Mouse (Mus musculus) heart, adult 11 months (tissue): ENCODE measurements at regions not wholly inside any gene's neighbourhood (a gene's known extent, or its start where the extent isn't known, plus 50 kb on each side); places are given as distances from the start of the nearest gene placed in this dataset.

Source experiments
- DNase-seq: peaks from one replicate; pipeline ENCODE4 v3.0.0; 2022

DNA sequence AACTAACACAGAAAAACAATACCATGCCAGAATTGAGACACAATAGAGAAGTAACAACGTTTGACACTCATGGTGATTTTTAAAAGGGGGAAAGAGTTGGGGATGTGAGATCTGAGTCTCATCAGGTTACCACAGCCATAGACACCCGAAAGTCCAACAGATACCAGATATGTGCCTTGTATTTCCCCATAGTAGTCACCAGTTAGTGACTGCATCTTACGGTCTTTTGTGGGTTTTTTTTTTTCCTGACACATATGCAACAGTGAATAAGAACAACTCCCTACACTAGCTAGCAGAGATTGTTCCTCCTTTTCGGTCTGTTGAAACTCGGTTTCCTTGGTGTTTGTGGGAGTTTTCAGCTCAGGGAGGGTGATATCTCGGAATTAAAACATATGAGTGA is 127.4 kb downstream of the Zbtb18 start:
- DNase-seq: no peak

DNA sequence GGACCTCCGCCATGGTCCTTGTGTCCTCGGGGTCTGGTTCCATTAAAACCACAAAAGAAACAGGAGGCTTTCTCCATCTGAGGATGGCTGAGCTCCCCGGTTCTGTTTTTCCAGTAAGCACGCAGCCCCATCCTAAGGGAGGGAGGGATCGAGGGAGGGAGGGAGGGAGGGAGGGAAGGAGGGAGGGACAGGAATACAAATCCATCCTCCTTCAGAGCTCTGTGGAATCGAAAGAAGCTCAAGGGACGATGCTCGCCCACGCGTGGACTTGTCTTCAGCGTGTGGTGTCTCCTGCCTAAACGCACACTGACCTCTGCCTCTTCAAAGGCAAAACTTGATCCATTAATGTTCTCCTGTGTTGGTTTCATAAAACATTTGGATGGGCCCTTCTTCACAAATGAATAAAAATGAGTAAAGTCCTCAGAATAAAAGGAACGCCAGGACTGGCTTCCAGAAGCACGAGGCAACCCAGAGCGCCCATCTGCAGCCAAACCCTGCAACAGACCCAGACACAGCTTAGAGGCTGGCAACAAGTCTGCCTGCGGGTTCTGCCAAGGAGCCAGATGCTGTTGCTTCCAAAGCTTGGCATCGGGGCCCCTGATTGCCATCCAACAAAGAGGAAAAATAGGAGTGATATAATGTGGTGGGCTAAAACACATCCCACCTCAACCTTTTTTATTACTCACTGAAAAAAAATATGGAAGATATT is 131.0 kb downstream of the Zbtb18 start:
- DNase-seq: peak; percentile 62

DNA sequence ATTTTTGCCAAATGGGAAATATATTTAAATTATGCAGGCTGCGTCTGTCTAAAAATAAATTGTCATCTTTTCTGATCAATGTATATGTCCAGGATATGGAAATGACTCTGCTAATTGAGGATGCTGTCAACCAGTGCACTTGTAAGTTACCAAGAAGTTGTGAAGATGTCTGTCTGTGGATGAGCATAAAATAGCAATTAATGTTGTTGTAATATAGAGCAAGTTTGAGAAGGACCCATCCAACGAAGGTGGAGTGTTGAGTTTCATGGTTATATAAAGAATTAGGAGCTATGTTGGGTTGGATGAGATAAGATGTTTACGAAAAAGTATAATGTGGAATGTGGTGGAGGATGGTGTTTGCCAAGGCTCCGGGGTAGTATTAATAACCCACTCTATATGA is 131.6 kb downstream of the Zbtb18 start:
- no peak for DNase-seq

DNA sequence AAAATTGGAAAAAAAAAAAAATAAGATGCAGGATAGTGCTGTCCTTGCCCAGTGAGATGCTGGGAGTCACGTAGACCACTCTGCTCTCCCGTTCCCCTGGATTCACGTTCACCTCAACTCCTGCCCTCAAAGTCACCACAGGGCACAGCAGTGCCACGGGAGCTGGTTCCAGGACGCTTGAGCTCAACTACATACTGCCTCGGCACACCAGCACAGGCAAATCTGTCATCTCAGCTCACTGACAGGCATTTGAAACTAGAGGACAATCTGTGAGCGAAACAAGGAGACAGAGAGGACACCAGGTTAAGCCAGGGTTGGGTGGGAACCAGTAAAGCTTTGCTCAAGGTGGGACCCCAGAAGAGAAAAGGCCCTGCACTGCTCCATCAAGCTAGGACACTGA is 132.2 kb downstream of the Zbtb18 start:
- DNase-seq: peak; percentile 63

DNA sequence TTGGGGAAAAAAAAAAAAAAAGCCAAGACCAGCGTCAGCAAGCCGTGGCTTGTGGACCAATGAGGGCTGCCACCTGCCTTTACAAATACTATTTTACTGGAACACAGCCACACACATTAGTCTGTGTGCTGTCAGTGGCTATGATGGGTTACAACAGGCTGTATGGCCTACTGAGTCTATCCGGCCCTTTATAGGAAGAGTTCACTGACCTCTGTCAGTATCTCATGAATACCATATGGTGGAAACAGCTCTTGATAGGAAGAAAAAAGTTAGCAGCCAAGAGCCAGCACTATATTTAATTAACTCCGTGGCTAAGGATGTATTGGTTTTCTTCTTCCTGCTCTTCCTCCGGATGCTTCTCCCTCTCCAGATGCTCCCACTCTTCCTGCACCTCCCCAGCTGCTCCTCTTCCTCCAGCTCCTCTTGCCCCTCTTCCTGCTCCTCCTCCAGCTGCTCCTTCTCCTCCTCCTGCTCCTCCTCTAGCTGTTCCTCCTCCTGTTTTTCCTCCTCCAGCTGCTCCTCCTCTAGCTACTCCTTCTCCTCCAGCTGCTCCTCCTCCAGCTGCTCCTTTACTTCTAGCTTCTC is 142.2 kb downstream of the Zbtb18 start:
- peak; percentile 40 for DNase-seq

DNA sequence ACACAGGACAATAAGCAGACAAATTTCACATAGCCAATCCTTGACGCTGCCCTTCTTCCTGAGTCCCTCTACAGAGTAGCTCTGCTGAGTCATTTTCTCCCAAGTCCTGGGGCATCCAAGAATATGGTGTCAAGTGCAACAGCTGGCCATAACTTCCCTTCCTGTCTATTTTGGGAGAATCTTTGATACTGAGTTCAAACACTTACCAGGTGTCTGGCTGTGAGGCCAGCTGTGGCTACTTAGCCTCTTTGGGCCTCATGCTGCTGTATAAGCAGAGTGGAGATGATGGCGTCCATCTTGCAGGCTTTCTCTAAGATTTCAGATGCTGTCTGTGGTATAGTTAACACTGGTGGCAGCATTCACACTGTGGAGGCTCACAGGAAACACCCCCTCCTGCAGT is 143.2 kb downstream of the Zbtb18 start:
- DNase-seq: no peak

DNA sequence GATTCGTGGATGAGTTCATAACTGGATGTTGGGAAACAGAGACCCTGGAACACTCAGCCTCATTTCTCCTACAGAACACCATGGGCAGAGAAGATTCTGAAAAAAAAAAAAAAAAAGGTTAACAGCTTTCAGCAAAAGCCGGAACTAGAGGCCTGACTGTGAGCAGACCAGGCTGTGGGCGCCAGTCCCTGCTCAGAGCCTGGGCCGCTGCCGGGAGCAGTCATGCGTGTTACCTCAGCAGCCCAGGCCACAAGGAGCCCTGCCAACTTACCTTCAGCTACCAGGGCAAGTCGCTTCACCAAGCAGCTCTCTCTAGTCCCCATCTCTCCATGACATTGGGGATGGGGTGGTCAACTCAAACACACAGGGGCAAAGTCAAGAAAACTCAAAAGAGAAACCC is 140.6 kb upstream of the 1700016C15Rik start:
- DNase-seq: peak; percentile 70

DNA sequence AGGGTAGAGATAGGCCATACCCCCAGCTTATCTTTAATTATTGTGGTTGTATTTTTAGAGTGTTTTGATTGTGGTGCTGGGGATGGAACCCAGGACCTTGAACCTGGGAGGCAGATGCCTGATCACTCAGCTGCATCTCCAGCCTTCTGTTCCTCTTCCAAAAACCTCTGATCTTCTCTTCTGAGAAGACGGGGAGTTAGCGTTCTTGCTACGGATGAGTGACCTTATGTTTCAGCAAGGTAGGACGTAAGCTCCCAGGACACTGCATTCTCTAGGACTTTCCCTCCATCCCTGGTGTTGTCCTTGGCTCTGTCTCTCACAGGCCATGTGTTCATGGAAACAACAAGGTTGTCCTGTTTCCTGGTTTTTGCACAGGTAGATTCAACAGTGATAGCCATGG is 140.0 kb upstream of the 1700016C15Rik start:
- DNase-seq: peak; percentile 19

DNA sequence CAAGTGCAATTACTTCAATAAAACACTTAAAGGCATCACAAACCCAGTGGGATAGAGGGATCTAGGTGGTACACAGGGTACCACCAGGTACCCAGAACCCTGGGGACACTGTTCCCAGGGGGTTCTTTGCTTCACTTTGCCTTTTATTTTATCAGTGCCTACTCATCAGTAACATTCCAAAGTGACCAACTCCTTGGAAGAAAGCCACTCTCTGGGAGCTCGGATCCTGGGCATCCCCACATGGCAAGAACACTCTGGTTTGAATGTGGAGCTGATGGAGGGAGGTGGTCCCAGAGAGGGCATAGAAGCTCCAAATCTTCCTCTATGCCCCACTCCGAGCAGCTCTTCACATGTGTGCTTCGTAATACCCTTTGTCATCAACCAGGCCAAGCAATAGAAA is 137.9 kb upstream of the 1700016C15Rik start:
- DNase-seq: peak; percentile 48

DNA sequence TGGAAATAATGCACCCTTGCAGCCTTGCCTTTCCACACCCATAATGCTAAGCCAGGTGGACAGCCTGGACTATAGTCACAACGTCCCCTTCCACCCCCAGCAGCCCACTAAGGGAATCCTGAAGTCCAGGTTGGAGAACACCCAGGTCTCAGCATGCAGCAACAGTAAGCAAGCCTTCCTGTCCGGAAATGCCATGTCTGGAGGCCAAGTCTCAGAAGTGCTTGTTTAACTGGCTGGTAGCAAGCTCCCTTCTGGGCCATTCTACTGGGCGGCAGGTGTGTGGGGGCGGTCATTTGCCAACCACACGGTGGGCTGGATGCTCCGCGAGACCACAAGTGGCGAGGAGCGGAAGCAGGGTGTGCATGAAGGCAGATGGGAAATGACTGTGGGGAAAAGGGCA is 137.3 kb upstream of the 1700016C15Rik start:
- peak; percentile 86 for DNase-seq

DNA sequence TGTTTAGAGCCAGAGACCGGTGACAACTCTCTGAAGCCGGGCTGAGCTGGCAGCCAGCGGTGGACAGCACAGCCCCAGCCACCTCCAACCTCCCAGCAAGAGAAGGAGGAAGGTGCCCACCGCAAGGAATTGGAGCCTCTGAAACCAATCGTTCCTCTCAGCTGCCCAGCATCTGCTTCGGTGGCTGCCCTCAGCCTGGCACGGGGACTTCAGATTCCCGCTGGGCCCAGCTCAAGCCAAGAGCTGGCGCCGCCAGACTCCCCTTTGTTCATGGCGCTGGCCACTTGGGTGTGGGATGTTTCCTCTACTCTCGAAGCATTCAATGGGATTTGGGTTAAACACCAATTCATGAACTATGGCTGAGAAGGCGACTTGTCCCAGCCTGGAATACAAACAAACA is 135.3 kb upstream of the 1700016C15Rik start:
- DNase-seq: peak; percentile 73

DNA sequence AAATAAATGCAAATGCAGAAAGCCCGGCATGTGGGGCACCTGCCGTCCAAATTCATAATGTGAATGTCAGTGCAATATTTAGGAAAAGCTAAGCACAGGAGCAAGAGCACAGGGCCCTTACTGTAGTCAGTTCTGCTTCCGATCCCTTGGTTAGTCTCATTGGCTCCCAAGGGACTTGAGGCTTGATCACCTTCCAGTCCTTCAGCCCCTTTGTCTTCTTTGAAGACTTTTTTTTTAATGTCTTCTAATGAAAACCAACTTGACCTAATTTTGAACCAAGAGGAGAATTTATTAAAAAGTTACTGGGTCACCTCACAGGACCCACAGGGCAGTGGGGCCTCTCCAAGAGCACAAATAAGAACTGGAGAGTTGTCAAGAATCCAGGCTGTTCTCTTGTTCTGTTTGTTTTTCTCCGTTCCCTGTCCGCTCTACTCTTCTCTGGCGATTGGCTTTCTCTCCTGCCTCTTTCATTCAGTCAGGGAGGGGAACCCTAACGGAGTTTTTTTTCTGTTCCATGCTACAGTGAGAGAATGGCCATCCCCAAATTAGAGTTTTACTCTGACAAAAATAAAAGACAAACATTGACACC is 134.2 kb upstream of the 1700016C15Rik start:
- DNase-seq: peak; percentile 85

DNA sequence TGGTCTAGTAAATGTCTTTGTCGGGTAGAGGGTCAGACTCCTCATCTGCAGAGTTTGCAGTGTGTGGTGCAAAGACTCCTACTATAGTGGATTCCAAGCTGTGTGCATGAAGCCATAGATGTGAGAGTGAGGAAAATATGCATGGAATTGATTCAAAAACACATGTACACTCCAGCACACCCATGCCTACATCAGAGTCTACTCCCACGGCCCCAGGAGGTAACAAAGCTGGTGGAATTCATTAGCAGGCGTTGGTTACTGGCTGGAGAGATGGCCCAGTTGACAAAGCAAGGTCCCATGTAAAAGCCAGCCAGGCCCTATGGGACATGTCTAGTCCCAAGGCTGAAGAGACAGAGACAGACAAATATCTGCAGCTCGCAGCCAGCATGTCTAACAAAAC is 132.6 kb upstream of the 1700016C15Rik start:
- peak; percentile 74 for DNase-seq

DNA sequence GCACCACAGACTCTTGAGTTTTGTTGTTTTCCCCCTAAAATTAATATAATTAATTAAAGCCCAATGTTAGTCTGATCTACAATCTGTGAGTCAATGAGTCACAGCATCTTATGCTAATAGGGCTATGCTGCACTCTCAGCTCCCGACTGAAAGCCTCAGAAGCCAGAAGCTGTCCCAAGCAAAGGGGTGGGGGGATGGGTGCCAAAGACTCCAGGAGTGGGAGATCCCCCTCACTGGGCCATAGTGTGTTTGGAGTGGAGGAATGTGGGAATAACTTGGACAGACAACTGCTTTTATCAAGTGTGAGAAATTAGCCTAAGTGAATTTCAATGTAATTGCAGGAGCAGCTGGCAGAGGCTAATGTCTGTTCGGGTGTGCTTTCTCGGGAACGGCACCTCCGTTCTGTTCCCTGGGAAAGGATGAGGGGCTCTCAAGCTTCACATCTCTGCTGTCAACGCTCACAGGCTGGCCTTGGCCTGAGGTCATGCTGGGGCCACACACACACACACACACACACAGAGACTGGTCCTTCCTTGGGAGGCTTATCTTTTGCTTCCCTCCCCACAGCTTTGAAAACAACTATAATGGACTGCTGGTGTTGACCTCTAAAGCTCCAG is 124.2 kb upstream of the 1700016C15Rik start:
- DNase-seq: peak; percentile 76

DNA sequence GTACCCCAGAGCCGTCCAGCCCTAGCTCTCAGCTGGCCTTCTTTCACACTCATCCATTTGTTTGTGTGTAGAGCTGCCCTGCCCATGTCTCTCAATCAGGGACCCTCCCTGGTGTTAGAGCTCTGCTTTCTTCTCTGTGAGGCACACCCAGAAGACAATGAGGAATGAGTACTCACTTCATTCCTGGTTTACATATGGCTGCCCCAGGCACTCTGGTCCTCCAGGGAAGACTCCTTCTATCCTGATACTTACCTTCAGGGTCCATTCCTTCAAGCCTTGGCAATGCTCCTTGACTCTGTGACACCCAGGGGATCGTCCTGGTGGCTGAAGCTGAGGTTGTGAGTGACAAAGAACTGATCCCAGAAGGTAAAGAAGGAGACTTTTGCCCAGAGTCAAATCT is 122.0 kb upstream of the 1700016C15Rik start:
- DNase-seq: no peak

DNA sequence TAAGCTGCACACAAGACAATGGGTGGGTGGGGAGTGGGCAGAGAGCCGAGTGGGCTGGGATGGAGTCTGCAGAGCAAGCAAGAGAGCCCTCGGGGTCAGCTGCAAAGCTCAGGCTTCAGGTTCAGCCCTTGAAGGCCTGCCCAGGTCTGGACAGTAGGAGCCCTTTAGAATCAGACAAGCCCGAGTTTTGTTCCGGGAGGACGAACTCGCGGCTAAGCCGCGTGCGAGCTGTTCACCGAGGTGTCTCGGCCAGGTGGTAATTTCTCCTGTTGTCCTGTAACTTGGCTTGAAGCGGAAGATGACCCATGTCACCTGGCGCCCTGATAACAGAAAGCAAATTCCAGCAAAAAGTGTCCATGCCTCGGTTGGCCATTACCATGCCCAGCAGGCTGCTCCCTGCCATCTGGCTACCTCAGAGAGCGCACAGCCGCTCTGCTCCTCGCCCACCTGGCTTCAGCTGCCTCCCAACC is 121.0 kb upstream of the 1700016C15Rik start:
- DNase-seq: peak; percentile 95

DNA sequence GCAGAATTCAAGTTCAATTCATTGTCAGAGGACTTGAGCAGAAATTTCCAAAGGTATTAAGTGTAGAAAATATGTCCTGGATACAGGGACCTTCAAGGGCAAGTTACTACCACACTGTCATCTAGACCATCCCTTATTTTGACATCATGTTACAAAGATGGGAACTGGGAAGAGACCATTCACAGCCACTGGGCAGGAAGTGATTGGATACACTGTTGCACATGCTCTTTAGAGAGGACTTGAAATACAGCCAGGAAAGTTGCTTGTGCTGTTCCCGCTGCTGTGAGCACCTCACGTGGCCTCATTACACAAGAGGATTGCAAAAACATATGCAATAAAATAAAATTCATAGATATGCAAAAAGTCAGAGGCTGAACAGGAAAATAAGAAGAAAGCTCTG is 120.4 kb upstream of the 1700016C15Rik start:
- DNase-seq: peak; percentile 72

DNA sequence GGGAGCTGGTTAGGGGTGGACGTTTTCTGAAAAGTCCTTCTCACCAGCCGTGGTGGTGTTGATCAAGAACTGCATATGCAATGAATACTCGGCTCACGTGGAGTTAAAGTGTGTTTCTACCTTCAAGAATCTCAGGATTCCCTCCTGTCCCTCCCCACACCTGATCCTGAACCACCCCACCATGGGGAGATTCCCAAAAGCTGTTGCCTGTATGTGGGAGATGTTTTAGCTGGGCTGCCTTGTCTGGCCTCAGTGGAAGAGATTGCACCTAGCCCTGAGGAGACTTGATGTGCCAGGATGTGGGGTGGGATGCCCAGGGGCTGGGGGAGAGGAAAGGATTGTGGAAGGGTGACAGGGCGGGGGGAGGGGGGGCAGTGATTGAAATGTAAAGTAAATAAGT is 119.9 kb upstream of the 1700016C15Rik start:
- DNase-seq: peak; percentile 81

DNA sequence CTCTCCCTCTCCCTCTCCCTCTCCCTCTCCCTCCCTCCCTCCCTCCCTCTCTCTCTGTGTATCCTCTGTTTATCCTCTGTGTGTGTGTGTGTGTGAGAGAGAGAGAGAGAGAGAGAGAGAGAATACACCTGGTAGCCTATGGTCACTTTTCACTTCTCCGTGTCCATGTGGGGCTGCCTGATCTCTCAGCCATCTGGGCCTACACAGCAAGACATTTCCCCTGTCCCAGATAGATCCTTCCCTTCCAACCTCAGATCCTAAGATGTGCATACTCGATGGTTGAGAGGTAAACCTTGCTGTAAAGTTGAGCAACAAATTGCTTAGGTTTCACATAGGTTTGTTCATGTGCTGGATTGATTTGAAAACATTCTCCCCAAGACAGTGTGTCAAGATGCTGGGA is 119.5 kb upstream of the 1700016C15Rik start:
- peak; percentile 33 for DNase-seq

DNA sequence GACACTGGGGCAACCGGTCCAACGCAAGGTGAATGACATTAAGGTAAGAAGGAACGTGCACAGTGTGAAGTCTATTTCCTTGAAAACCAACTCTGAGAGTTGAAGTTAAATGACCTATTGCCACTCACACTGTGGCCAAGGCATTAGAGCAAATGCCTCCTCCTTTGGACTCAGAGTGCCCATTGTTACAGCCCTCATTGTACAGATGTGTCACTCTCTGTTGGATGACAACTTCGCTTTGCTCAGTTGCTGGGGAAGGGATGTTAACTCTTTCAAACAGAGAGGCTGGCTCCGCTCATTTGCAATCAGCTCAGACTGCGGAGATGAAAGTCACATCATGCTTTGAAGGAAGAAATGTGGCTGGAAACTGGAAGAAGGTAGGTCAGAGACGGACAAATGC is 117.1 kb upstream of the 1700016C15Rik start:
- DNase-seq: peak; percentile 73

DNA sequence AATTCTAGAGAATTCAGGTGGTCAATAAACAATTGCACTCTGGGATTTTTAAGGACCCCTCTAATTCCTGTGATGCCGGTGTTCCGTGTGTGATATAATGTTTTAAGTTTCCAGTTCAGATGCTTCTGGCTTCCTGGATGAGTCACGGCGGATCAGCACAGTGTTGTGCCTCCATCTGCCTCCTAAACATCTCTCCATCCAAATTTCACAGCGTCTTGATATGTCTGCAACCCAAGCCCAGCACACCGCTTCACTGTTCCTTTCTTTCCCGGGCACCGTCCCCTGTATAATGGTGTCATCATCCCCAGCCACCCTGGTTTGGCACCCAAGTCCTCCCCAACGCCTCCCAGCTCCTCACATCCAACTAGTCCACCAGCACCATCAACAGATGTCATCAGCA is 114.0 kb upstream of the 1700016C15Rik start:
- peak; percentile 72 for DNase-seq

DNA sequence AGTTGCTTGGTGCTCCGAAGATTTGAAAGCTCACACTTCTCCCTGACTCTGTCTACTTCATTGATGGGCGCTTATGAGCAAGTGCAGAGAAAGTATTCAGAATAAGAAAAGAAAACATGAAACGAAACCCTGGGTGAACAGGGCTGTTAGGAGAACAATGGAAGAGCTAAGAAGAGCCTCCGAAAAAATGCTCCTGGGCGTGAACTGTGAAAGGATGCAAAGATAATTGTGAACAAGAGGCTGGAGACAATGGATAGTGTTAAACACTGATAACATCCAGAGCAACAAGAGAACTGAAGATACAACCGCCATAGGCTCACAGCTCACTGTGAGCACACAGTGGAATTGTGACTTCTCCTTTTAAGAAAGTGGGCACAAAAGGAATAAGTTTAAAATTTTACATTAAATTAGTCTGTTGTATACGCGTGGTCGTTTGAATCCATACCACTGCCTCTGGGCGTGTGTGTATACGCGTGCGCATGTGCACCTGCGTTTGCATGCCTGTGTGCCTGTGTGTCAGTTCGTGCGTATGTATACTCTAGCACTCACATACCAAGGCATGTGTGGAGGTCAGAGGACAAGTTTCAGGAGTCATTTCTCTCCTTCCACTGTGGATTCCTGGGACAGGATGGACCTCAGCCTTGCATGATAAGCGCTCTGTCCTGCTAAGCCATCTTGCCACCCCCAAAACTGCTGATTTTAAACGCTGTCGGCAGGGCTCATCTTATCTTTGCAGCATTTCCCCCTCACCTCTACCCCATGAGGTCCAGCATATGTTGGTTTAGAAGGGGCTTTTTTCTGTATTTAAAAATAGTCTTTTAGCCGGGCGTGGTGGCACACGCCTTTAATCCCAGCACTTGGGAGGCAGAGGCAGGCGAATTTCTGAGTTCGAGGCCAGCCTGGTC is 113.0 kb upstream of the 1700016C15Rik start:
- peak; percentile 42 for DNase-seq
